Mouse (Mus musculus) bone marrow, adult 2 months (tissue): ENCODE results near the gene Pip5k1c.

Experiments
- CTCF ChIP-seq: fragments of 200-500 bp; IDR thresholded peaks from 2 replicates; pipeline ENCODE4 v1.5.1; 2011; ENCODE audit warnings: low read length, control low read depth; ENCODE audit not compliant: control insufficient read depth, insufficient read depth
- POLR2A ChIP-seq: fragments of 200-500 bp; IDR thresholded peaks from 2 replicates; pipeline ENCODE4 v1.6.1; 2011; ENCODE audit warnings: low read depth, mild to moderate bottlenecking, control low read depth, low read length, borderline replicate concordance; ENCODE audit not compliant: control insufficient read depth

DNA sequence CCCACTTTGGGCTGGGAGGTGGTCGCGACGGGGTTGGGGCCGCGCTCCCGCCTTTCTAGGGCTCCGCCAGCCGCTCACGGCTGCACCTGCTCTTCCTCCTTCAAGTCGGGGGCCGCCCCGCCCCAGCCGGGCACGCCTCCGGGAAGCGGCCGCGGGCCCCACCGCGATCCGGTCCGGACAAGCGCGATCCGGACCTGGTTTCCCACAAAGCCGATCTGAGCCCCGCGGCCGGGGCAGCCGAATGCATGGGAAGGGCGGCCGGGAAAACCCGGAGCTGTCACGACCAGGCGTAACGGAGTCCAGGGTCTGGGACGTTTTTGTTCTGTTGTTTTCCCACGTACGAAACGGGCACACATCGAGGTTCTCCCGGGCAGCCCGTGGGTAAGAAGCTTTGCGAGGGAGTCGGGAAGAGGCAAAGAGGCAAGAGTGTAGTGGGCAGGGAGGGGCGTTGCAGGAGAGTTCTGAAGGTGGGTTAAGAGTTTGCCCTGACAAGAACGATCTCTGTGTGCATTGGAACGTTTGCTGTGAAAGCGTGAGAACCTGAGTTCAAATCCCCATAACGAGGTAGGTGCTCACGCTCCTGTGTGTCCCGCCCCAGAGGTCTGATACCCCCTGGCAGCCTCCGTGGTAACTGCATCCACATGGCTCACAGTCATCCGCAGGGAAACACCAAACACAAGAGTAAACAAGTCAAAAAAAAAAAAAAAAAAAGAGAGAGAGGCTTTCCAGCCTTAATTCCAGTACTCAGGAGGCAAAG lies 6.9 kb upstream of the Pip5k1c start:
- TF ChIP-seq CTCF (no peak), POLR2A (peak; percentile 21; the same call in 1 of the 2 replicates)
